Mouse (Mus musculus) embryonic facial prominence, embryonic 12.5 days (tissue): ENCODE measurements around the gene Rpl29. TPM values are rescaled to one million over a fixed set of nuclear protein-coding genes. Genes with fewer than 3 reads are reported as not detected.

ENCODE experiments used
- ATAC-seq: fragments of 200-750 bp; cut with Nextera tagmentation; 2 replicates; pipeline ENCODE4 v1.8.0; 2017; ENCODE audit not compliant: insufficient number of reproducible peaks, insufficient read depth, low FRiP score, low TSS enrichment
- H3K27ac ChIP-seq: fragments of 300-500 bp; sonication (generic); 2 replicates; pipeline ENCODE4 v1.5.1; 2016; ENCODE audit warnings: mild to moderate bottlenecking
- H3K27me3 ChIP-seq: fragments of 300-500 bp; sonication (generic); 2 replicates; pipeline ENCODE4 v1.6.1; 2016; ENCODE audit warnings: mild to moderate bottlenecking, moderate library complexity
- H3K36me3 ChIP-seq: fragments of 300-500 bp; sonication (generic); 2 replicates; pipeline ENCODE4 v1.6.1; 2016; ENCODE audit warnings: mild to moderate bottlenecking
- H3K4me1 ChIP-seq: fragments of 300-500 bp; sonication (generic); 2 replicates; pipeline ENCODE4 v1.6.1; 2016
- H3K4me2 ChIP-seq: fragments of 300-500 bp; sonication (generic); replicated peaks from 2 replicates; pipeline ENCODE4 v1.6.1; 2016; ENCODE audit warnings: mild to moderate bottlenecking, moderate library complexity
- H3K4me3 ChIP-seq: fragments of 300-500 bp; sonication (generic); 2 replicates; pipeline ENCODE4 v1.5.1; 2016; ENCODE audit warnings: mild to moderate bottlenecking
- H3K9ac ChIP-seq: fragments of 300-500 bp; sonication (generic); 2 replicates; pipeline ENCODE4 v1.6.1; 2016; ENCODE audit warnings: mild to moderate bottlenecking, moderate library complexity
- H3K9me3 ChIP-seq: fragments of 300-500 bp; sonication (generic); 2 replicates; pipeline ENCODE4 v1.6.1; 2016; ENCODE audit warnings: mild to moderate bottlenecking, moderate library complexity
- WGBS: fragments of 180-500 bp; shearing (Covaris S2); methylation state at CpG from one replicate; pipeline ENCODE4 v1.1.7; 2016; 5-methylcytosine and 5-hydroxymethylcytosine counted together
- polyA plus RNA-seq: library from polyadenylated mRNA; unstranded; fragments of >200 nt; fragmentation: Nextera tagmentation; extraction: Ambion mirVana; gene quantifications from 2 replicates; pipeline ENCODE4 v1.2.1, GENCODE M21; 2016

The Rpl29 gene
- polyA plus RNA-seq, 1 experiment from 2014 or later, result 882 TPM

- Histone ChIP-seq H3K9ac (no peak overlapping the region), H3K4me2 (peak overlapping the region; percentile 38), H3K4me3 (no peak overlapping the region), H3K36me3 (no peaks in the 10 kb centered on the region), H3K27me3 (no peaks in the 10 kb centered on the region), H3K4me1 (peaks cover 42% of the 10 kb centered on the region), H3K9me3 (no peaks in the 10 kb centered on the region), H3K27ac (peak overlapping the region; percentile 85)
- peak; percentile 44 for ATAC-seq
- 6% methylated on average over 18 of the region's 18 CpGs for WGBS
Measured at GRCm38 (mm10) chr9:106421033-106421864, 8.0 kb upstream of the Rpl29 start.

- Histone ChIP-seq H3K36me3 (no peaks in the 10 kb centered on the region), H3K4me2 (peak overlapping the region; percentile 38), H3K4me1 (peaks cover 42% of the 10 kb centered on the region), H3K9ac (no peak overlapping the region), H3K27ac (peak overlapping the region; percentile 85), H3K27me3 (no peaks in the 10 kb centered on the region), H3K4me3 (no peak overlapping the region), H3K9me3 (no peaks in the 10 kb centered on the region)
- 1% methylated on average over 3 of the region's 3 CpGs for whole genome bisulfite sequencing
- peak; percentile 42 for ATAC-seq
Measured at GRCm38 (mm10) chr9:106421865-106422160, 7.4 kb upstream of the Rpl29 start.

- H3K36me3 ChIP-seq, result peaks cover 30% of the 10 kb centered on the region
- no peaks in the 10 kb centered on the region for H3K9me3 ChIP-seq
- peak overlapping the region; percentile 71 for H3K4me3 ChIP-seq
- no peaks in the 10 kb centered on the region for H3K27me3 ChIP-seq
- peak overlapping the region; percentile 64 for H3K4me2 ChIP-seq
- H3K27ac ChIP-seq, result peak overlapping the region; percentile 96
- WGBS, result 20% methylated on average over 11 of the region's 11 CpGs
- H3K4me1 ChIP-seq, result peaks cover 7% of the 10 kb centered on the region
- peak overlapping the region; percentile 44; the same call in 1 of the 2 replicates for H3K9ac ChIP-seq
- peak; percentile 73 for ATAC-seq
Measured at GRCm38 (mm10) chr9:106428719-106429220, 484 bp upstream of the Rpl29 start.

GRCm38 (mm10) chr9:106430015-106430264, 686 bp downstream of the Rpl29 start:
- H3K9ac ChIP-seq, result peak overlapping the region; percentile 90
- peak overlapping the region; percentile 71 for H3K4me3 ChIP-seq
- peaks cover 42% of the 10 kb centered on the region for H3K36me3 ChIP-seq
- 2% methylated on average over 4 of the region's 4 CpGs for WGBS
- no peak for ATAC-seq
- H3K27ac ChIP-seq, result peak overlapping the region; percentile 96
- H3K4me1 ChIP-seq, result peaks cover 7% of the 10 kb centered on the region
- H3K4me2 ChIP-seq, result peak overlapping the region; percentile 64
- H3K9me3 ChIP-seq, result no peaks in the 10 kb centered on the region
- H3K27me3 ChIP-seq, result no peaks in the 10 kb centered on the region

DNA sequence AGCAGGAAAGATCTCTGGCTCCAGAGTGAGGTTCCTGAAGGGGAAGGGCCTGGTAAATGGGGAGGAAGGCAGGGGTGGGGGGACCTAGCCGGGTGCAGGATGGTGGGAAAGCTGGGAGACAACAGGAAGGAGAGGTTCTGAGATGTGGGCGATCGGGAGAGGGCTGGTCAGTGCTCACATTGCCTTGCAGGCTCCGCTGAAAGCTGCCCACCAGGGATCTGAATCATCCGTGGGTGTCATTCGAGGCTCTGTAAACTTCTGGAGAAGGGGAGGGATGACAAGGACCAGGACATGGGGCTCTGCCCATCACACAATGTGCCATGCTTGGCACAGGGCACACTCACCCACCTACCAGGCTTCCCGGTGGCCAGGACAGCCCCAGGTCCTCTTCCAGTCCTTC, 4.1 kb downstream of the Rpl29 start:
- no peak overlapping the region for H3K4me2 ChIP-seq
- no peaks in the 10 kb centered on the region for H3K27me3 ChIP-seq
- no peak overlapping the region for H3K27ac ChIP-seq
- H3K36me3 ChIP-seq, result peaks cover 43% of the 10 kb centered on the region
- no peak for ATAC-seq
- H3K4me3 ChIP-seq, result no peak overlapping the region
- peaks cover 23% of the 10 kb centered on the region for H3K4me1 ChIP-seq
- 69% methylated on average over 7 of the region's 7 CpGs for WGBS
- no peak overlapping the region; the same call in 1 of the 2 replicates for H3K9ac ChIP-seq
- H3K9me3 ChIP-seq, result no peaks in the 10 kb centered on the region

GRCm38 (mm10) chr9:106436566-106436965, 7.3 kb downstream of the Rpl29 start:
- WGBS, result 78% methylated on average over 9 of the region's 9 CpGs
- ATAC-seq, result no peak
- Histone ChIP-seq H3K27ac (no peak overlapping the region), H3K36me3 (peaks cover 38% of the 10 kb centered on the region), H3K9me3 (no peaks in the 10 kb centered on the region), H3K4me2 (0 out of 2 replicates have a peak overlapping the region, but pooled peaks have one; percentile 70), H3K9ac (0 out of 2 replicates have a peak overlapping the region, but pooled peaks have one; percentile 5), H3K27me3 (no peaks in the 10 kb centered on the region), H3K4me3 (no peak overlapping the region), H3K4me1 (peaks cover 22% of the 10 kb centered on the region)

GRCm38 (mm10) chr9:106442680-106443079, 13.4 kb downstream of the Rpl29 start:
- H3K27me3 ChIP-seq, result no peaks in the 10 kb centered on the region
- ATAC-seq, result no peak
- H3K27ac ChIP-seq, result no peak overlapping the region
- WGBS, result 82% methylated on average over 5 of the region's 5 CpGs
- H3K9me3 ChIP-seq, result no peaks in the 10 kb centered on the region
- H3K4me1 ChIP-seq, result peaks cover 24% of the 10 kb centered on the region
- H3K4me3 ChIP-seq, result no peak overlapping the region
- H3K36me3 ChIP-seq, result 0 out of 2 replicates have a peak, but pooled peaks cover 5% of the 10 kb centered on the region
- no peak overlapping the region for H3K4me2 ChIP-seq
- no peak overlapping the region for H3K9ac ChIP-seq

GRCm38 (mm10) chr9:106444836-106445235, 15.6 kb downstream of the Rpl29 start:
- WGBS, result 66% methylated on average over 4 of the region's 4 CpGs
- no peak overlapping the region for H3K9ac ChIP-seq
- no peaks in the 10 kb centered on the region for H3K27me3 ChIP-seq
- H3K27ac ChIP-seq, result no peak overlapping the region
- no peak overlapping the region for H3K4me2 ChIP-seq
- no peaks in the 10 kb centered on the region for H3K9me3 ChIP-seq
- H3K36me3 ChIP-seq, result 0 out of 2 replicates have a peak, but pooled peaks cover 5% of the 10 kb centered on the region
- H3K4me1 ChIP-seq, result peaks cover 33% of the 10 kb centered on the region
- ATAC-seq, result no peak
- H3K4me3 ChIP-seq, result no peak overlapping the region

DNA sequence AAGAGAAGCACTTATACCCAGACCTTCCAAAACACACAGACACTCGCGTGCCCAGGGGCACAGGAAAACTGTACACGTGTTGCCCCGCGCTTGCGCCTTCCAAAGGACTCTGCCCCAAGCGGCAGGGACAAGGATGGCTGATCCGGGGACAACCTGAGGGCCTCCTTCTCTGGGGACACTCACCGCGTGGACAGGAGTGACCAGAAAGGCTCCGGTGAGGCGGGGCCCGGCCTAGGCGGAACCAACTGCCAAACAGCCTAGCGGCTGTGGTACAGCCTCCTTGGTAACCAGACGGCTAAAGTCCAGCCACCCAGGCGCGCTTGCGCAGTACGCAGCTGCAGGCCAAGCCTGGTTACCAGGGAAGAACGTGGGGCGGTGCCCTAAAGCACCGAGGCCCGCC, 18.1 kb downstream of the Rpl29 start, which contains the start of the genes Abhd14b and Abhd14a:
TSS of gene Abhd14b (plus strand) at position 112 of the 400 bp plus-strand sequence.
TSS of gene Abhd14a (minus strand) at position 331 of the 400 bp plus-strand sequence.
- Histone ChIP-seq H3K36me3 (0 out of 2 replicates have a peak, but pooled peaks cover 3% of the 10 kb centered on the region), H3K27me3 (no peaks in the 10 kb centered on the region), H3K4me2 (peak within 1 kb of the TSS; percentile 82), H3K9me3 (no peaks in the 10 kb centered on the region), H3K27ac (peak within 1 kb of the TSS; percentile 77), H3K4me3 (peak within 1 kb of the TSS; percentile 46), H3K9ac (peak within 1 kb of the TSS; percentile 64), H3K4me1 (peaks cover 58% of the 10 kb centered on the region)
- WGBS, result under 1% methylated on average over 24 of the region's 24 CpGs
- ATAC-seq, result peak; percentile 73

GRCm38 (mm10) chr9:106447951-106448350, 18.7 kb downstream of the Rpl29 start:
- peak overlapping the region; percentile 77 for H3K27ac ChIP-seq
- H3K27me3 ChIP-seq, result no peaks in the 10 kb centered on the region
- WGBS, result 40% methylated on average over 9 of the region's 9 CpGs
- H3K9ac ChIP-seq, result peak overlapping the region; percentile 25; the same call in 1 of the 2 replicates
- H3K4me1 ChIP-seq, result peaks cover 64% of the 10 kb centered on the region
- 0 out of 2 replicates have a peak, but pooled peaks cover 3% of the 10 kb centered on the region for H3K36me3 ChIP-seq
- no peak for ATAC-seq
- peak overlapping the region; percentile 46 for H3K4me3 ChIP-seq
- H3K9me3 ChIP-seq, result no peaks in the 10 kb centered on the region
- H3K4me2 ChIP-seq, result peak overlapping the region; percentile 82

DNA sequence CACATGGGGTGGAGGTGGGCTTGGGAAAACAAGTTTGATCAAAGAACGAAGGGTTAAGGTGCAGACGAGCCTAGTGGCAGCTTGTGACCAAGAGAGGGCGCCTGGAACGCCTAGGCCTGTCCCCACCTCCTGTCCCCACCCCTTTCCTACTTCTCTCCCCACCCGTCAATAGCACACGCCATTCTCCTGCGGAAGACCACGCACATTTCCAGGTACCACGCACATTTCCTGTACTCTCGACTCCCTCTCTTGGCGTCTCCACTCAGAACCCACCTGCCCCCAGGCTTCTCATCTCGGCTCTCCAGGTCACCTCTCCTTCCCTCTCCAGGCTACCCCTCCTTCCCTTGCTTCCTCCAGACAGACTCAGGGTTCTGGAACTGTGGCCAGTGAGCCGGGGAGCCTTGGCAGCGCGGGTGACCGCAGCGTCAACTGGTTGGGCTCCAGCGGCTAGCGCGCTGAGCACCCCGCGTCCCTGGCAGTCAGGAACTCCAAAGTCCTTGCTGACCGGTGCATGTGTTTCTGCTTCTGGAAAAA, 19.3 kb downstream of the Rpl29 start:
- no peak for ATAC-seq
- Histone ChIP-seq H3K27me3 (no peaks in the 10 kb centered on the region), H3K4me1 (peaks cover 68% of the 10 kb centered on the region), H3K9ac (peak overlapping the region; percentile 64), H3K36me3 (0 out of 2 replicates have a peak, but pooled peaks cover 3% of the 10 kb centered on the region), H3K4me2 (peak overlapping the region; percentile 82), H3K4me3 (peak overlapping the region; percentile 46), H3K27ac (peak overlapping the region; percentile 77), H3K9me3 (no peaks in the 10 kb centered on the region)
- WGBS, result 2% methylated on average over 23 of the region's 23 CpGs

GRCm38 (mm10) chr9:106449947-106450346, 20.7 kb downstream of the Rpl29 start:
- WGBS, result 92% methylated on average over 8 of the region's 8 CpGs
- Histone ChIP-seq H3K36me3 (0 out of 2 replicates have a peak, but pooled peaks cover 3% of the 10 kb centered on the region), H3K4me1 (peaks cover 72% of the 10 kb centered on the region), H3K9me3 (no peaks in the 10 kb centered on the region), H3K9ac (no peak overlapping the region), H3K27ac (peak overlapping the region; percentile 66), H3K4me3 (no peak overlapping the region), H3K4me2 (peak overlapping the region; percentile 23), H3K27me3 (no peaks in the 10 kb centered on the region)
- no peak for ATAC-seq
